In the genomic region with DNA sequence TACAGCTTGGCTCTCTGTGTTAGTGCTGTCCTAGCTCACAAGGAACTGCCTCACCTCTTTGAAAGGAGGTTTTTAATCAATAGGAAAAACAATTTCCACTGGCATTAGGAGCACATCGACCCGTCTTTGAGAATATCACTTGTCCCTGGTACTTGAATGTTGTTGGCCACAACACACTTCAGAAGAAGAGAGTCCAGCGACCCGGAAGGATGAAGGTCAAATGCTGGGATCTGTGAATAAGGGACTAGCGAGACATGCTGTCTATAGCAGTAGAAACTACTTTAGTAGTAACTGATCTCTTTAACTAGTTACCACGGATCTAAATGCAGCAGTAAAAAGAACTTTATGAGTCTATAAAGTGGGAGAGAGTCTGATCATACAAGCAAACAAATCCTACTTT, we compare ENCODE assay signal across 1 mouse cellular context.
TF ChIP-seq lines count a peak whose summit lies in the region.

No protein-coding gene starts in this region.

TF ChIP-seq in MEL, 35 proteins besides CTCF, POLR2A, EP300 and RAD21:
- no peak for TF ChIP-seq MXI1 (IDR thresholded peaks at IDR 0.05; ENCODE audit: low read depth, low read length)
- TF ChIP-seq ZMIZ1 (IDR thresholded peaks at IDR 0.05; ENCODE audit: low read depth, low read length), result no peak
- TF ChIP-seq POLR2AphosphoS2 (IDR thresholded peaks at IDR 0.05; ENCODE audit: low read length), result no peak
- no peak for TF ChIP-seq KAT2A (conservative IDR thresholded peaks at IDR 0.05; ENCODE audit: low read depth, low read length)
- TF ChIP-seq USF2 (IDR thresholded peaks at IDR 0.05; ENCODE audit: borderline replicate concordance in 1 of 2, insufficient read depth in 1 of 2, low read depth in 1 of 2, low read length in 2 of 2), result no peak
- TF ChIP-seq GATA1 (IDR thresholded peaks at IDR 0.05; ENCODE audit: low read depth, low read length), result no peak
- TF ChIP-seq BHLHE40 (IDR thresholded peaks at IDR 0.05; ENCODE audit: borderline replicate concordance, low read depth, low read length), result no peak
- TF ChIP-seq TCF12 (IDR thresholded peaks at IDR 0.05; ENCODE audit: low read depth, low read length), result no peak
- no peak for TF ChIP-seq ZNF384 (IDR thresholded peaks at IDR 0.05; ENCODE audit: low read depth, low read length)
- TF ChIP-seq SIN3A (IDR thresholded peaks at IDR 0.05; ENCODE audit: low read length), result no peak
